Mouse (Mus musculus) gastrocnemius, postnatal 25 days (tissue): ENCODE measurements around the gene Rnaseh2a. TPM values are rescaled to one million over a fixed set of nuclear protein-coding genes. Genes with fewer than 3 reads are reported as not detected.

ENCODE experiments used
- DNase-seq: peaks from one replicate; pipeline ENCODE4 v3.0.0; 2022
- total RNA-seq, 2 experiments: library from RNA; stranded (reverse); gene quantifications; 1 replicate in 1 of 2; 2 replicates in 1 of 2; pipeline ENCODE4 v1.2.3; 2021

Gene Rnaseh2a
- total RNA-seq, 2 experiments from 2014 or later, result 22.2 to 24.7 TPM

- no peak for DNase-seq
These were observed 1.8 kb downstream of the Rnaseh2a start for GRCm38 (mm10) chr8:84967532-84968304.

- no peak for DNase-seq
These were observed 3.0 kb downstream of the Rnaseh2a start for GRCm38 (mm10) chr8:84966603-84967002.

GRCm38 (mm10) chr8:84965731-84966291 is 3.8 kb downstream of the Rnaseh2a start:
- DNase-seq, result peak; percentile 92

GRCm38 (mm10) chr8:84963952-84964351 is 5.6 kb downstream of the Rnaseh2a start:
- DNase-seq, result no peak

GRCm38 (mm10) chr8:84959811-84960210 is 9.8 kb downstream of the Rnaseh2a start:
- no peak for DNase-seq

GRCm38 (mm10) chr8:84956768-84957167 is 12.8 kb downstream of the Rnaseh2a start:
- no peak for DNase-seq

GRCm38 (mm10) chr8:84952612-84953255 is 16.8 kb downstream of the Rnaseh2a start:
- DNase-seq, result peak; percentile 41

GRCm38 (mm10) chr8:84949753-84950152 is 19.8 kb downstream of the Rnaseh2a start:
- no peak for DNase-seq

- no peak for DNase-seq
These were observed 22.4 kb downstream of the Rnaseh2a start for GRCm38 (mm10) chr8:84947241-84947545.

- no peak for DNase-seq
These were observed 22.9 kb downstream of the Rnaseh2a start, which contains the start of gene Rtbdn for GRCm38 (mm10) chr8:84946528-84947240. Rtbdn (plus strand) TSS chr8:84946991.

GRCm38 (mm10) chr8:84945633-84946527 is 23.7 kb downstream of the Rnaseh2a start:
- DNase-seq, result no peak

GRCm38 (mm10) chr8:84945235-84945632 is 24.3 kb downstream of the Rnaseh2a start:
- no peak for DNase-seq

GRCm38 (mm10) chr8:84944478-84945160 is 24.9 kb downstream of the Rnaseh2a start:
- DNase-seq, result no peak

- no peak for DNase-seq
These were observed 25.9 kb downstream of the Rnaseh2a start for GRCm38 (mm10) chr8:84943699-84944098.

- DNase-seq, result no peak
These were observed 31.7 kb downstream of the Rnaseh2a start for GRCm38 (mm10) chr8:84937620-84938485.

GRCm38 (mm10) chr8:84936962-84937546 is 32.5 kb downstream of the Rnaseh2a start, which contains the start of gene Mast1:
Mast1 (minus strand) TSS chr8:84937359.
- peak; percentile 34 for DNase-seq

- no peak for DNase-seq
These were observed 33.3 kb downstream of the Rnaseh2a start for GRCm38 (mm10) chr8:84936041-84936961.

- no peak for DNase-seq
These were observed 34.1 kb downstream of the Rnaseh2a start for GRCm38 (mm10) chr8:84935489-84935888.
